Mouse (Mus musculus) lung, postnatal 10 days (tissue): ENCODE results near the gene Ybx1.
A peak's percentile ranks its signal among the peaks of the same experiment; 100 is the strongest.
"Not testable (repeated sequence)": the region's sequence is repeated elsewhere in the genome, so short reads cannot be mapped to it uniquely, and the experiment has no call there.

Experiments
- DNase-seq: peaks from one replicate; pipeline ENCODE4 v3.0.0; 2021

Ybx1 gene

DNA sequence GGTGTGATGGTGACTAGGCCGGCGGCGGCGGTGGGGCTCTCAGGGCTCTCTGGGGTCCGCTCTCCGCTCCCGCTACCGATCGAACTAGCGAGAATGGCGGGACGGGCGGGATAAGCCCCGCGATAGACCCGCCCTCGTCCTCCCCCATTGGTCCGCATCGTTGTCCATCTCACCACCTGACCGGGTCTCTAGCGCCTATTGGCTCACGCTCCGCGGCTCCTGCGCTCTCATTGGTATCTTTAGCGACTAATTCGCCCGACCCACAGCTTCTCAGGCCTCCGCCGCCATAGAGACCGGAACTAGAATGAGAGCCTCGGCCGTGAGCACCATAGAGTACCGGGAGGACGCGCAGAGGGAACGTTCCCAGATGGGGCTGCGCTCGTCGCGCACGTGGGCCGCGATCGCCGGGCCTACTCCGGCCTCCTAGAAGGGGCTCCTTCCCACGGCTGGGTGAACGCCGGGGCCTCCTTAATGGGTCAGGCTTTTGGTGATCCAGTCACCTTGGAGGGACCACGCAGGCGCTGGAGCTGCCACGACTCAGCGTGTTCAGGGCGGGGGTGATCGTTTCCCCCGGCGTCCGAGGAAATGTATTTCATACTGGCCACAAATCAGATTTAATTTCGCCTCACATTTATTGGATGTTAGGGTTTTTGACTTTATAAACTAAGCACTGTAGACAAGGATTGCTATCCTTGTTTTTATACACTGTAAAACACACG lies at the start of gene Ybx1:
Gene Ybx1, minus strand, starts transcription at position 190 of the 719 bp plus-strand sequence.
- peak; percentile 100 for DNase-seq

DNA sequence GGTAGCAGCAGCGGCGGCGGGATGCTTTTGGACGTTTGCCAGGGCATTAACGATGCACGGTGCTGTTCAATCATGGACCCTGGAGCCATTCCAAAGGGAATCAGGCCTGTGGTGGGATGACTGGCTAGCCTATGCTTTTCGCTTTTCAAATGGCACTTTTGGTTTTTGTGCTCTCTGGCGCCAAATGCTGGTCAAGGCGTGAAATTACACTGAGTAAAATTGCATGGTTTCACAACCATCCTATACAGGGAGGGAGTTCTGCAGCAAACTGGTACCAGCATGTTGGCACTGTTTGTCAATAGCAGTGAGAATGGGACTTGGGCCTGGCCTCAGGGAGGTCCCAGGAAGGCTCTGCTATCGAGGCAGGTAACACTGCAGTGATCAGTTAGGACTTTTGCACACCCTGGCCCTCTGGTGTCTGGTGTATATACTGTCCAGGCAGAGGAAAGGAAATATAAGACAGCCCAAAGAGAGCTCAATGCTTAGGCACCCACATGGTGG lies 44.5 kb upstream of the Ybx1 start:
- DNase-seq = peak; percentile 66

DNA sequence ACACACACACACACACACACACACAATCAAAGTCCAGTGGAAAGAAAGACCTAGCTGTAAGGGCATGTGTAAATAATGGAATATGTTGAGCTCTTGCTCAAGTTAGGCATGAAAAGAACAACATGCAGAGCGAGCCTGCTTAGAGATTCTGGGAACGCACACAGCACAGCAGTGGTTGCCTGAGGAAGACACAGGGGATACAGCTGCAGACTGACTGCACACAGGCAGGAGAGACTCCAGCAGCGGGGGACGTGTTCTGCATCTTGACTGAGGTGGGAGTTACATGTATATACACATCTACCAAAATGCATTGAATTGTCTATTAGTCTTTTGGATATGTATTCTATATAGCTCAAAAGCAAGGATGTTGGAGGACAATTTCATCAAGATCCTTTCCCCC lies 44.0 kb upstream of the Ybx1 start:
- no peak for DNase-seq

DNA sequence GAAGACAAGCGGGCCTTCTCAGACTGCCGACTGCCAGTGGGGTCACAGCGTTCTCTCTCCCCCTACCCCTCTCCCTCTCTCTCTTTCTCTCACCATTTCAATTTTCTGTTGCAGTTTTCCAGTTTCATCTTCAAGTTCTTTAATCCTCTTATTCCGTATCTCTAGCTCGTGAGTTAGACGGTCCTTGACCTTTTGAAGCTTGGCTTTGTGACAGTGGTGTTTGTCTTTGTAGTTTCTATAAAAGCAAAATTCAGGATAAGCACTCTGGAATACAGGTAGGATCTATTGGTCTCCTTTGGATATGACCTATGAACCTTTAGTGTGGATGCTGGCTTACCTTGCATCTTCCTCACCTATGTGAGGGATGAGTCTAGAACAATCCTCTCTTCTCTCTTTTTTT lies 39.1 kb upstream of the Ybx1 start:
- no peak for DNase-seq

DNA sequence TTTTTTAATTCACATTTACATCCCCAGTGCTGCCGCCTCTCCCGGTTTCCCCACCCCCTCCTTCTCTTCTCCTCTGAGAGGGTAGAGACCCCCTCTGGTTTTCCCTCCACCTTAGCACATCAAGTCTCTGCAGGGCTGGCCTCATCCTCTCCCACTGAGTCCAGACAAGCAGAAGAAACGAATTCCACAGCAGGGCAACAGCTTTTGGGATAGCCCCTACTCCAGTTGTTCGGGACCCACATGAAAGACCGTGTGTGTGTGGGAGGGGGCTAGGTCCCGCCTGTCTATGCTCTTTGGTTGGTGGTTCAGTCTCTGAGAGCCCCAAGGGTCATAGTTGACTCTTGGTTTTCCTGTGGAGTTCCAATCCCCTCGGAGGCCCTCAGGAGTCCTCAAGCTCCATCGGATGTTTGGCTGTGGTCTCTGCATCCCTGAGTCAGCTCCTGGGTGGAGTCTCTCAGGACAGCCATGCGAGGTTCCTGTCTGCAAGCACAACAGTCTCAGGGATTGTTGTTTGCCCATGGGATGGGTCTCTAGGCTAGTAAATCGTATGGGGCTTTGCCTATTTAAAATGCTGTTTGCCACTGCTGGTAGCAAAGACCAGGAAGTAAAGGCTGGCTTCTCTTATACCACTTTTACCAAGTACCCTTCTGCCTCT lies 26.6 kb upstream of the Ybx1 start:
- DNase-seq = peak; percentile 4

DNA sequence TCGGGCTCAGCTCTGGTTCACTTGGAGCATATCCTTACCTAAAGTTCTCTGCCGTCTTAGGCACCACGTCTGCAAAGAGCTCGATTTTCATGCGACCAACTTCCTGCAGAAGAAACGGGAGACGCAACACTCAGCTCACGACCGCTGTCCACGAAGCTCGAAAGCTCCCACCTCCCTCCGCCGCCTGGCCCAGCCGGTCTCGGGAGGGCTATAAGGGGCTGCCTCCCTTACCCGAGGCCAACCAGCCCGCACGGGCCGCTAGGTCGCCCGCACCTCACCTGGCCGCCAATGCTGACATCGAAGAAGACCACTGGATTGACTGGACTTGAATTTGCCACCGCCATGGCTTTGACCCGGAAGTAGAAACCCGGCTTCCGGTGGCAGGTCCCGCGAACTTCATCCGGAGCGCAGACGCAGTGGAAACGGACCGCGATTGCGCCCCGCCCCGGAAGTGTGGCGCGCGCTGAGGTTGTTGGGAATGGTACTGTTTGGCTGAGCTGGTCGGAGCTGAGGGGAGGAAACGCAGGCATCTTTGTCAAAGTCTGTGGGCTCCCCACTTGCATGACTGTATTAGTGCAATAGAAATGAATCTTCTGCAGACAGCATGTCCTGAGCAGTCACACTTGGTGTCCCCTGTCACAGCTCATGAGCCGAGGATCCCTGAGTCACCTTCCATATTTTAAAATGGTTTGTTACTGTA lies 25.9 kb upstream of the Ybx1 start, which contains the start of gene Ppih:
Gene Ppih, minus strand, starts transcription at position 416 of the 700 bp plus-strand sequence.
- DNase-seq = peak; percentile 97

DNA sequence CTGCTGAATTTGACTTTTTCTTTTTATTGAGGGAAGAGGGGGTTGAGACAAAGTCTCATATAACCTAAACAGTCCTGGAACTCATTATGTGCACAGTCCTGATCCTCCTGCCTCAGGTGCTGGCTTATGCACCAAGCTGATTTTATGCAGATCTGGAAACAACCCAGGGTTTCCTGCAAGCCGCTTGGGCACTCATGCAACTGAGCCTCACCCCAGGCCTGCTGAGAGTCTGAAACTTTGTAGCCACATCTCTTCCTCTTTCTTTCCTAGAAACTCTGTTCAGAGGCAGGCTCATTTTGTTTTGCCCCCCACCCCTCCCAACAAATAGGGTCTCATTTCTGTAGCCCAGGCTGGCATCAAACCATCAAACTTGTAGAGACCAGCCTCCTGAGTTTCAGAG lies 19.4 kb upstream of the Ybx1 start:
- no peak for DNase-seq

DNA sequence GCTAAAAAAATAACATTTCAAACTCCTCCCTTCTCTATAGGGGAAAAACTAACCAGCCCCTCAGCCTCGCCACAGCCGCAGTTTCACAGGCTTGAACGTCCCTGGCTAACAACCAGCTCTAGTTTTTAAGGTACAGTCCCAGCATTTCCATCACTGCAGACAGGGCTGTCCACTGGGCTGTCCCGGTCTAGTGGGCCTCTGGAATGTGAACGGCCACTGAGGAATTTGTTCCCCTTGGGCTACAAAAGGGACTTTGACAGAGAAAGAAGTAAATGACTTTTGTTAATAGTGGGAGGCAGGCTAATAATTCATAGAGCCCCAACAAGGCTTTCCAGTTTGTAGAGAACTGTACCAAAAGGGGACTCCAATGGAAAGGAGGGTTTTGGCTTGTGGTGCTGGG lies 11.0 kb upstream of the Ybx1 start:
- no peak for DNase-seq

DNA sequence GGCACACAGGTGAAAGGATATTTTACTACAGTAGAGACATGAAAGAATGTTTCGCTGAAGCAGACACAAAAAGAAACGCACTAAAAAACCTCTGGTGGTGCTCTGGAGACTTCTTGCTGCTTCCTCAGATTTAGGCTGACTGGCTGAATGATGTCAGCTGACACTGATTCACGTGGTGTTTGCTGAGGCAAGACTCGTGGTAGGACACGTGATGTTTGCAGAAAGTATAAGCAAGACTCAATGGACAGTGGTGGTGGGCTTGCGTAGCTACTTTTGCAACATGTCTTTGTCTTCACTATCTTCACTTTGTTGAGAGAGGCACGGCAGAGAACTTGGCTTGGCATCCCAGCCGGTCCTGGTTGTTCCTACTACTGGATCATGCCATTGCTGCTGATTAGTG lies 8.9 kb upstream of the Ybx1 start:
- no peak for DNase-seq

DNA sequence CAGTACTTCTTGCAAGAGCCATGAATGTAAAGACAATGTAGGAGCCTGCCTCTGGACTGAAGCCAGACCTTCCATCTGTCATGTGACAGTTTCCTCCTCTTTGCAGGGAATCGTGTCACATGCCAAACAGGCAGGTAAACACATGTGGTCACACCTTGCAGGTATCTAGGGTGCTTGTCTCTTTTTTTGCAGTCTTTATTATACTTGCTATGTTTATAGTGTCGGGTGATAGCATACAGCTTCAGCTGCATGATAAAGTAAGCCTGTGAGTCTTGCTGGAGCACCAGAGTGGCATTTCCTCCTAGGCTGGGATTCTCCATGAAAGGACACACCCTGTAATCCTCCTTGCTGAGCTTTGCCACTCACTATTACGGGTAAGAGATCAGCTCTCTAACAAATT lies 7.4 kb upstream of the Ybx1 start:
- no peak for DNase-seq

DNA sequence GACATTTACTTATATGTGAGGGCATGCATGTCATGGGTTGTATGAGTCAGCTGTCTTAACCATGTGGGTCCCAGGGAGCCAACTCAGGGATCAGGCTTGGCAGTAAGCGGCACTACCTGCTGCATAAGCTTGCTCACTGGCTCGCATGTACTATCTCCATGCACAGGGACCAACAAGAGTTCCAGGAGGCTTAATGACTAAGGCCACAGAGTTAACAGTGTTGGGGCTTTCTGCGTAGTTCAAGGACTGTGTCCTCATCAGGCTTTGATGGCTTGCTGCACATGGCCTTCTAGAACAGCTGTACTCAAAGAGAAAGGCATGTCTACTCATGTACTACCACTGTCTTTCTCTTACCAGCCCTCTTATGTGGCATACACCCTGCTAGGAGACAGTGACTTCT lies 6.4 kb upstream of the Ybx1 start:
- no peak for DNase-seq

DNA sequence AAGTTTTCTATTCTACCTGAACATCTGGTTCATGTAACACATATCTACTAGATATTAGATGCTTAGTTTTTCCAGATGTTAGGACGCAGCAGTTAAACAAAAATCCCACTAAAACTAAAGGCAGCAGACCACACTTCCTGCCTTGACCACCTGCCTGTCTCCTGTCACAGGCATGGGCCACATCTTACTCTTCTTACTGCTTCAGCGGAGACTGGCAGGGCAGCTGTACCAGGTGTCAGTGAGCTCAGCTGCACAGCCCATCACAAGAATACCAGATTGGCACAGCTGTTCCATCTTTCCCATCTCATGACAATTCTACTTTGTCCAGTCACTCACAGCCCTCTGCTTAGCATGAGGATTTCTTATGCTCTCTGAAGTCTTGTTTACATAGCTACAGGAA lies 3.0 kb upstream of the Ybx1 start:
- DNase-seq = no peak

DNA sequence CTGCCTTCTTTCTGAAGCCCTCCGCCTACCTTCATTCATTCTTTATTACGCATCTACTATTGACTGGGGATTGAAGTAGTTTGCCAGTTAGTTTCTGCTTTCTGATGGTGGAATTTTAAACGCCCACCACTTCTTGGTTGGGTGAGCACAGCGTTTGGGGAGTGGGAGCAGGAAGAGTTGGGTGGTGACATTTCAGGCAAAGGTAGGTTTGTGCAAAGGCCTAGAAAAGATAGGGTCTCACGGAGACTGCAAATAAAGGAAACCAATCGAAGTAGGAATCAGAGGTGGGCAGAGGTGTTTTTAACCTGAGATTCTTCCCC lies 690 bp upstream of the Ybx1 start:
- DNase-seq = no peak

DNA sequence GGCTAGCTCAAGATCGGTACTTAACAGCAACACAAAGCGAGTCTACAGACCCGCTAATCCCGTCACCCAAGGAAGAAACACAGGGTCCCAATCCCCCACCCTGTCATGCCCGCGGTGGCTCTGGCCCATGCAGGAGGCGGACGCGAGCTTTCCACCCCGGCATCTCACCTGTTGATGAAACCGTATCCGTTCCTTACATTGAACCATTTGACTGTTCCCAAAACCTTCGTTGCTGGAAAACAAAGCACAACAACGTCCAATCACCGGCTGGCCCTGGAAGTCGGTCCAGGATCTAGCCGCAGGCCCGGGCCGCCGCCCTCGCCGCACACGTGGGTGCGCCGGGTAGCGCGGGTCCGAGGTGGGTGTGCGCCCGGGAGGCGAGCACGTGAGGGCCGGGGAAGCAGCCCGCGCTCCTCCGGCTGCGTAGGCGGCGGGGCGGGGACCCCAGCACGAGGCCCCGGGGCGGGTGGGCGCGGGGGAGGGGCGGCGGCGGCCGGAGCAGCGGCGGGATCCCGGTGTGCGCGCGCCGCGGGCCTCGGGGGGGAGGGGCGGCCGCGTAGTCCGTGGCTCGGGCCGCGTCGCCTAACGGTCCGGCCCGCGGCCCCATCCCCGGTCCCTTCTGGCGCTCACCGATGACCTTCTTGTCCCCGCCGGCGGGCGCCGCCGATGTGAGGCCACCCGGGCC lies 688 bp downstream of the Ybx1 start:
- peak; percentile 28 for DNase-seq

DNA sequence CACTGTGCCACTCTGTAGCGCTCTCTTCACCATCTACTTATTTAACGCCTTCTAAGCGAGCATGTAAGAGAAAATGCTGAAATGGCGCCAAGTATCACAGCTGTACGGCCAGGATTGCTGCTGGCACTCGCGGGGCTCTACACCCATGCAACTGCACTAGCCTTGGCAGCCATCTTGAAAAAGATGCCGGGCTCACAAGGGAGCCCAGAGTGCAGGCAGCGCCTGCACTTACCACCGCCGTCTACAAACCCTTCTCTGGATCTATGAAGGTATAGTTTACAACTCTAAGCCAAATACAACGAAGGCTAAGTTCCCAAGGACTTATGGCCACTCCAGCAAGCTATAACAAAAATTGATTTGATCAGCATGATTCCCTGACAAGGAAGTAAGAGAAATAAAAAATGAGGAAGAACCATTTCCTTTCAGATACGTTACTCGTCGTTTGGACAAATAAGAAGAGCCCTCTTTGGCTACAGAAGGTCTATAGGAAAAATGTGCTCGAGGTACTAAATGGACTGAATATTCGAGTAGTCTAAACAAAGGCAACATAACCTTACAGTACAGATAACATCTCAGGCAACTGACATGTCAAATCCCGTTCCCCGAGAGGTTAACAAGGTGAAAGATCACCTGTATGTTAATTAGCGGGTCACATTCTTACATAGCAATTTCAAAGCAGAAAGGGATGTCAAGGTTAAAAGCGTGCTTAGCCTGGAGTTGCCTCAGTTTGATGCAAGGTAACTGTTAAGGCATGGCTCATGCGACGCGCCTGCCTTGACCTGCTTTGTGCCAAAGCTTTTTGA lies 1.4 kb downstream of the Ybx1 start:
- peak; percentile 70 for DNase-seq

DNA sequence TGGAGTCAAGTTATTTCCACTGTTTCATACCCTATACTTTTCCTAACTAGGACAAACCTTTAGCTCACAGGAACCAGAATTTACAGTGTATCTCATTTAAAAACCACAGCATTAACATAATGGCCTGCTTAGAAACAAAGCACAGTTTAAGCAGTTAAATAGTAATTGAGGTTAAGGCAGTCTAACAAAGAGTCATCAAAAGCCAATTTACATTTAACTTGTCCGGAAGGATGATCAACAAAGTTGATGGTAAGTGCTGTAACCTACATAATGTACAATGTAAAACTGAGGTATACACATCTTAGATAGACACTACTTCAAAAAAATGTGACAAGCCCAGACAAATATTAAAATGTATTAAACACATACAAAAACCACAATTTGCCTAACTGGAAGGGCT lies 2.5 kb downstream of the Ybx1 start:
- no peak for DNase-seq

DNA sequence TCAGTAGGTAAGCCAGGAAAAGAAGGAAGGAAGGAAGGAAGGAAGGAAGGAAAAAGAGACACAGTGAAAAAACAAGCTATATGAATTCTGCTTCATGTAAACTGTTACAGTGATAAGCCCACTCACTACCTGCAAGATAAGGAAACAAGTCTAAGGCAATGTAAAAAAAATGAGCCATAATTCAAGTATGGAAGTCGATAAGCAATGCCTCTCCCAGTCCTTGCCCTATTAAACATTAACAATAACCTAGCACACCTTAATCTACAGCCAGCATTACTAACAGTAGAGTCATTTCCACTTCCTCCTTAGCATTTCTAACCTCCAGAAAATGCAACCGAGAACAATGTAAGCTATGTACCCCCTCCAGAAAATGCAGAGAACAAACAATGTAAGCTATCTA lies 9.1 kb downstream of the Ybx1 start:
- DNase-seq = no peak

DNA sequence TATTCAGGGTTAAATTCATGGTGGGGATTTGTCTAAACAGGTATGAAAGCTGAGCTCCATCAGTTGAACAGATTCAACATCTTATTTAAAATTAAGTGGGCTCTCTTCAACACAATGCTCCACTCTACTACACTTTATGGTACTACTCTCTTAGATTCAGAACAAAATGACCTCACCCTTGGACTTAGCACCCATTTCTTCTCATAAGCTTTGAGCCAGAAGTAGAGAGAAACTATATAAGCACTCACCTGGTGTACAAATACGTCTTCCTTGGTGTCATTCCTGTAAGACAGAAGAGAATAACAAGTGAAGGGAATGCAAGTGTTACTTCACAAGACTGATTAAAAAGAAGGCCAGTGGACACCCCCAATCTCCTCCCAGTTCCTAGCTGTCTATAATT lies 9.5 kb downstream of the Ybx1 start:
- DNase-seq = no peak

DNA sequence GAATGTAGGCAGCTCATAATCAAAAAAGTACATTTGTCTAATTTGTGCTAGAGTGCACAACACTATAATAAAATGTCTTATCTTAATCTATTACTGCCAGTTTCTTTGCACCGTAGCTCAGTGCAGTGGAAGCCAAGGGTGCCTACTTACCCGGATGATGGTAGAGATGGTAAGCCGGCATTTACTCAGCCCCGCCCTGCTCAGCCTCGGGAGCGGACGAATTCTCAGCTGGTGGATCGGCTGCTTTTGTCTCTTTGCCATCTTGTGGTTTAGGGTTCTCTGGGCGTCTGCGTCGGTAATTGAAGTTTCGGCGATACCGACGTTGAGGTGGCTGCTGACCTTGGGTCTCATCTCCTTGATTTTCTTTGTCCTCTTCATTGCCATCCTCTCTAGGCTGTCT lies 15.6 kb downstream of the Ybx1 start:
- not testable (repeated sequence) for DNase-seq

DNA sequence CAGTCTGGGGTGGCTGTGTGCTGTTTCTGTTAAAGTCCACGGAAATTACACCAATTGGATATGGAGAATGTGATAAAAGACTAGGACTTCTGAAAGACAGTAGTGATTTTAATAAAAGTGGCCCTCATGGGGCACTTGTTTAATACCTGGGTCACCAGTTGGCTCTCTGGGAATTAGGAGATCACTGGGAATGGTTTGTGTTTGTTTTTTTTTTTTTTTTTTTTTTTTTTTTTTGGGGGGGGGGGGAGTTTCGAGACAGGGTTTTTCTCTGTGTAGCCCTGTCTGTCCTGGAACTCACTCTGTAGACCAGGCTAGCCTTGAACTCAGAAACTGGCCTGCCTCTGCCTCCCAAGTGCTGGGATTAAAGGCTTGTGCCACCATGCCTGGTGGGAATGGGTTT lies 18.7 kb downstream of the Ybx1 start:
- DNase-seq = no peak

DNA sequence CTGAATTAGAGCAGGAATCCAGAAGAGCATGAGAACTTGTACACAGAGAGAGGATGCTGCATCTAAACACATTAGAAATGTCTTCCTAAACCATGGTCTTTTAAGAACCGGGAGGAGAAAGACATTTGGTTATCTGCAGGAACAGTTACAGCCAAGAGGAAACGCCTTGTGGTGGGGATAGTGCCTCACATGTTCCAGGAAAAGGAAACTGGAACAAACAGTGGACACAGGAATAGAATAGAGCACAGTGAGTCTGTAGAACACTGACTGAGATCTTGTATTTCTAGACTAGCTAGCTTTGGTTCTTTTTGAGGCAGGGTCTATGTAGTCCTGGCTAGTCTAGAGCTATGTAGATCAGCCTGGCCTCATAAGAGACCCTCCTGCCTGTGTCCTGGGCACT lies 19.2 kb downstream of the Ybx1 start:
- DNase-seq = peak; percentile 63

DNA sequence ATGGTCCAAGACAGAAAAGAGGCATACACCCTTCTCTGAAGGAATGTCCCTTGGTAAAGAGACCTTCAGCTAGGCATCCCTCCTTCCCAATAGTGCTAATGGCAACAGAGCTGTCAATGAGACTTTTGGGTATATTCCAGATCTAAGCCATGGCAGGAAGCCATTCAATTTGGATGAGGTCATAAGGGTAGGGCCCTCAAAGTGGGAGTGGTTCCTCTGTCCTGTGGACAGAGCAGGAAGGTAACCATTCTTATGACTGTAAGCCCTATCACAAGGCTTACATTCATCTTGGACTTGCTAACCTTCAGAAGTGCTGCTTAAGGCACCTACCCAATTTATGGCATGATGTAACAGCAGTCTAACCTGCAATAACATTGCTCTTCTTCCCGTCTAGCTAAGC lies 19.8 kb downstream of the Ybx1 start:
- DNase-seq = peak; percentile 86

DNA sequence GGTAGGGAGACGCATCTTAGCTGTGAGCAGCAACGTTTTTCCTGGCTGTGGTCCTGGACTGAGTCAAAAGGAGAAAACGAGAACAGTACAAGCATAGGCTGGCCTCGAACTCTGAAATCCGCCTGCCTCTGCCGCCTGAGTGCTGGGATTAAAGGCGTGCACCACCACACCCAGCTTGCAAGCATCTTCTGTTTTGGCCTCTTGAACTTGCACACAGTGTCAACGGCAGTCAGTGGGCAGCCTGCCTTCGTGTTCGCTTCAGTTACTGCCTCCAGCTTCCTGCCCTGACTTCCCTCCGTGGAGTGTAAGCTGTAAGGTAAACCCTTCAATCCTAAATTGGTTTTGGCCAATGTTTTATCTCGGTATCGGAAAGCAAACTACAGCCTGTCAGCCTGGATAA lies 27.8 kb downstream of the Ybx1 start:
- DNase-seq = no peak
